Mouse (Mus musculus) heart, embryonic 15.5 days (tissue): Measurements from ENCODE around the gene Mob1b. TPM values are rescaled to one million over a fixed set of nuclear protein-coding genes. Genes with fewer than 3 reads are reported as not detected.

Experiments used
- polyA plus RNA-seq: library from polyadenylated mRNA; unstranded; fragments of >200 nt; fragmentation: Nextera tagmentation; extraction: Ambion mirVana; gene quantifications from 2 replicates; pipeline ENCODE4 v1.2.1, GENCODE M21; 2015

Gene Mob1b
- polyA plus RNA-seq, 1 experiment from 2014 or later: 15.7 TPM

Other genes with a start within 250 kb of the Mob1b start
- 0.03 TPM in 1 of 2 replicates, not detected in the other for gene Enam, start 232.9 kb upstream of the Mob1b start, polyA plus RNA-seq
- 0.09 and 0.13 TPM in 2 replicates for gene Jchain, start 193.0 kb upstream of the Mob1b start, polyA plus RNA-seq
- gene Utp3, start 166.4 kb upstream of the Mob1b start, polyA plus RNA-seq: 44.1 and 45.1 TPM in 2 replicates
- 9.2 and 14.5 TPM in 2 replicates for gene Rufy3, start 155.8 kb upstream of the Mob1b start, polyA plus RNA-seq
- gene Grsf1, start 44.7 kb upstream of the Mob1b start, polyA plus RNA-seq: 67.4 and 71.0 TPM in 2 replicates
- gene Dck, start 44.1 kb downstream of the Mob1b start, polyA plus RNA-seq: 27.6 and 31.9 TPM in 2 replicates
- gene Slc4a4, start 166.0 kb downstream of the Mob1b start, polyA plus RNA-seq: 5.1 and 6.0 TPM in 2 replicates